Mouse (Mus musculus) retina, embryonic 14.5 days (tissue): ENCODE data around the gene Dcaf6.

ENCODE experiments used
- DNase-seq: peaks from one replicate; pipeline ENCODE4 v3.0.0-alpha.2; 2015; ENCODE audit warnings: low spot score

The Dcaf6 gene

DNA sequence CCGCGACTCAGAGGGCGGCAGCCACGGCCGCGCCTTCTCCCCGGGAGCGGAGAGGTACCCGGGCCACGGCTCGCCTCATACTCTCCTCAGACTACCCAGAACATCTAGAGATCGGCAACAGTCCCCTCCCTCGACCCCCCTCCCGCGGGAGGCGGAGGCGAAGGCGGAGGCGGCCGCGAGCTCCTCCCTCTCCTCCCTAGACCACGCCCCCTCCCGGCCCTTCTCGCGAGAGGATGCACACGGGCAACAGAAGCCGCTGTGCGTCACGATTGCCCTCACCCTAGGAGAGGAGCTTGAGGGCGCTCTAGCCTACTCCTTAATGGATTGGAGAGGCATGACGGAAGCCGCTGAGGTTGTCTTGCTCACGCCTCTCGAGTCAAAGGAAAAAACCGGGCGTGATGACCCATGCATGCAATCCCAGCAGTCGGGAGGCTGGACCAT, at the start of gene Dcaf6, which contains the start of gene Mpc2:
TSS of gene Dcaf6 (minus strand) at position 116 of the 441 bp plus-strand sequence.
TSS of gene Mpc2 (plus strand) at position 278 of the 441 bp plus-strand sequence.
- peak; percentile 98 for DNase-seq

DNA sequence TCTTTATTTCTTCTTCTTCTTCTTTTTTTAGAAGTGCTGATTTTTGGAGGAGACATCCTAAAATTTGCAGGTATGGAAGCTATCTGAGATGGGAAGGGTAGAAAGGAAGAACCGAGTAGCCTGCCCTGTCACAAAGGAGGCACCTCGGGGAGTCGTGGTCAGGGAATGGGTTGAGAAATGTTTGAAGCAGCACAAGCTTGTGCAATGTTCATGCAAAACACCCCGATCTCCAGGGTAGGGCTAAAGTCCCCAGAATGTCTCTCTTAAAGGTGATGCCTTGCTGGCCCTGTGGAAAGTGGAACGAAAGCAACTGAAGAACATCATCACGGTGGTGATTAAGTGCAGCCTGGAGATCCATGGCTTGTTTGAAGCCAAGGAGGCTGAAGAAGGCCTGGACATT, 46.0 kb upstream of the Dcaf6 start:
- no peak for DNase-seq

DNA sequence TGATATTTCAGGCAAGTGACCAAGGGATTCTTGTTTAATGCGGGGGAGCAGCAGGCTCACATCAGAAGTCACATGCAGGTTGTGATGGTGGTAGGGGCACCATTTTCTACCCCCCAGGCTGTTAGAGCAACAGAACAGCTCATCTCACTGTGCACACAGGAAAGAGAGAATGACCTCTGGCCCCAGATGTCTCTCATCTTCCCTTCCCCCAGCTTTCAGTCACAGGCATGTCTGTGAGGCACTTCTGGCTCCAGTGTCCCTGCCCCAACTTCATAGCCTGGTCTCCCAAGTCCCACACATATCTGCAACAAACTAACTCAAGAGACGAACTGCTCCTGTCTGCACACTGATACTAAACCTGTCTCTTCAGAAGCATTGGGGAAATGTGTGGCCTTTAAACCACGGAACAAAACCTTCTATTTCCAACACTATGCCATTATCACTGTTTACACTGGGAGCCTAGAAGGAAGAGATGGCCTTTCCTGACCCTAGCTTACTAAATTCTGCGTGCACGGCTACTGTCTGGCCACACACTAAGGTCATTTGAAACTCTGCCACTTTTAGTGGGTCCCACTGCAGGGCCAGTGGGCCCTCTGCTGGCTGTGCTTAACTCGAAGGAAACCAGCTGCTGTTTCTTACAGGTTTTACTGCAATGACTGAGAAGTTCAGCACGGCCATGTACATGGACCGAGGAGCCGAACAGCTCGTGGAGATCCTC, 43.2 kb upstream of the Dcaf6 start:
- DNase-seq, result peak; percentile 25

DNA sequence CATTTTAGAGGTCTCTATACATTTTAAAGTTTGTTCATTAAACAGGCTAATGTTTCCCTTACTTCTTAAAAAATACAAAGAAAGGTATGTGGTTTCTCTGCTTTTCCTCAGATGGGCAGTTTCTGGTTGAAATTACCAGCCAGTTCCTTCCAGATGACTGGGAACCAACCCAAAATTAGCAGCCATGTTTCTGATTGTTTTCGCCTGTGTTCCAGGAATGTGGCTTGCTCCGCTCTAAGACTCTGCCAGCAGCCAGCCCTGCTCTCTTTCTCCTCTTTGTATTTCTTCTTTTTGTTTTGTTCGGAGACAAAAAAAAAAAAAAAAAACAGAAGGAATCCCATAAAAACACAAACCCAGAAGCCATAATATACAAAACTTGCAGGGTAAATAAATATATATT, 38.6 kb upstream of the Dcaf6 start:
- no peak for DNase-seq

DNA sequence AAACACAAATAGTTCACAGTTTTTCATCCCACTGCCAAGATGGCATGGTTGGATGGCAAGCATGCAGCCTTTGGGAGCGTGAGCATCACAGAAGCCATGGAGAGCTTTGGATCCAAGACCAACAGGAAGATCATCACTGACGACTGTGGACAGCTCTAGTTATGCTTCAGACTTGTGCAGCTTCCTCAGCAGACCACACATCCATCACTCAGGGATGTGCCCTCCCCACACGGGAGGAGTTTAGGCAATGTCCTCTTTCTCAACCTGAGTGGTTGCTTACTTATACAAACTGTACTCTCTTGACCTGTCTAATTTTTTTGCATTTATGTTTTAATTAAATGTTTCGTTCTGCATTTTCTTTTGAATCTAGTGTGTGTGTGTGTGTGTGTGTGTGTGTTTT, 28.9 kb upstream of the Dcaf6 start:
- DNase-seq, result no peak

DNA sequence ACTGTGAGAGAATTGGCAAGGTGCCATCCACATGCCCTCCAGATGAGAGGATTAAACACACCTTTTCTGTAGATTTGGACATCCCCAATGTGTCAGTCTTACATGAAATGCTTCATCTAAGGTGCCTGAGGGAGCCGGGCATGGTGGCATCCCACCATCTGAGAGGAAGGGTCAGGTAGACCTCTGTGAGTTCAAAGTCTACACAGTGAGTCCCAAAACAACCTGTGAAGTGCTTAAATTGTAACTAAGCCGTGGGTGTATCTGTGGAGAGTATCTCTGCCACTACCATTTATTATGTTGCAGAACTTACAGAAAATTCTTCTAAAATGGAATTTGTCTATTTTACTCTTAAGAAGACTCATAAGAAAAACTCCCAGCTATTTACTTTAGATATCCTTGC, 25.8 kb upstream of the Dcaf6 start:
- DNase-seq, result no peak

DNA sequence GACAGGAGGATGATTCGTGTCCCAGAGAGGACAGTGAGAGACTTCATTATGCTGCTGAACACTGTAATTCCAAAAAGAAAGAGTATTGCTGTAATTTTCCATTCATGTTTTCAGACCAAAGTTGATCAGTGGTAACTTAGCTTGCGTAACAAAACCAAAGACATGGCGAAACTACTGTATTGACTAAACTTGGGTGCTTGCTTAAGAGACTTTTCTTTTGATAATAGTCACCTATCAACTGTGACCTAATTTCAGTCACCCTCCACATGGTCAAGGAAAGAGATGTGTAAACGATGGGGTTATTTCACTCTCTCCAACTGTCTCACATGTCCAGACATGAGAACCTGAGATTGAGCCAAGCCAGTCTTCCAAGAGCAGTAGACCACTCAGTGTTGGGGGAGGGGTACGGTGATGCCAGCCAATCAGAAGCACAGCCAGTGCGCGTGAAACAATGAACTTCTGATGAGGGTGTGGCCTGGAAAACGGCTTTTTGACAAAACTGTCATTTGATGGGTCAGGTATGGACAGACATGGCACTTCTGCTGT, 24.5 kb upstream of the Dcaf6 start, which contains the start of gene Adcy10:
TSS of gene Adcy10 (plus strand) at position 496 of the 546 bp plus-strand sequence.
- no peak for DNase-seq

DNA sequence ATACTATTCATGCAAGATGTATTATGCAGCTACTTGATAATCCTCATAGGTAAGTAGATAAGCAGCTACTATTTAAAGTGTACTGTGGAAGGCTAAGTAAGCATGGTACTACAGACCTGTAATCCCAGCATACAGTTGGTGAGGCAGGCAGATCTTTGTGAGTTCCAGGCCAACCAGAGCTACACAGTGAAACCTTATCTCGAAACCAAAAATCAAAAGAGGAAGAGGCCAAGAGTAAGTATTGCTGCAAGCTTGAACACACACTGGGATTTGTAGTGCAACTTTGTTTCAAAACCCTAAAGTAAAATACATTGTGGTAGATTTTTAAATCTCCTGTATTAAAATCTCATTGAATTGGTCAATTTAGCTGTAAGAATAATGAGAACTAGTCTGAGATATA, 11.2 kb upstream of the Dcaf6 start:
- no peak for DNase-seq

DNA sequence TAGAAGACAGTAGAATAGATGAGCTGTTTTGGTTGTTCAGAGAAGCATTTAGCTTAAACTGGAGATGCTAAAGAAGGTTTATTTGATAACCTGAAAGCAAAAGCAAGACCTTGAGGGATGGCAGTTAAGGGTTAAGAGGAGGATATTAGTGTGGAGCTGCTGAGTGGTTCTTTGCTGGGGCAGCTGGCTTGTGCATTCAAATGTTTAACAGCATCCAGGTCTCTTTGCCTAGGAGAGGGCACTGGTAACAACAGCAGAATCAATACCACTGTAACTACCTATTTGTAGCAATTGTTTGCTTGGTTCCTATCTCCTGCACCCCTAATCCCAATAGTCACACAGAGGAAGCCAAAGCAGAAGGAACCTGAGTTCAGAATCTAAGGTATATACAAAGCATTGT, 9.4 kb upstream of the Dcaf6 start:
- no peak for DNase-seq

DNA sequence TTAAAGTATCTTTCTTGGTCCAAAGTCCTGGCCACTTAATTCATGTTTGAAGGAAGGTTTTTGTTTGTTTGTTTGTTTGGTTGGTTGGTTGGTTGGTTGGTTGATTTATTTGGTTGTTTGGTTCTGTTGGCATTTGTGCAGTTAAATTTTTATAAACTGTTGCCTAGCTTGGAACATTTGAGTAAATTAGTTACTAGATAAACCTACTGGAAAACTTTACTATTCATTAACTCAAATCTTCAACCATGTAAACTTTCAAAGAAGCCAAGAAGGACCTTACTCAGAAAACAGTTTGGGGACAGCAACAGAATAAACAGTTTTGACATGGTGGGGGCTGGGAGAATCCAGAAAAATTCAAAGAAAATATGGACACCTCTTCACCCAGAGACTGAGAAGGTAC, 8.7 kb upstream of the Dcaf6 start:
- DNase-seq, result no peak

DNA sequence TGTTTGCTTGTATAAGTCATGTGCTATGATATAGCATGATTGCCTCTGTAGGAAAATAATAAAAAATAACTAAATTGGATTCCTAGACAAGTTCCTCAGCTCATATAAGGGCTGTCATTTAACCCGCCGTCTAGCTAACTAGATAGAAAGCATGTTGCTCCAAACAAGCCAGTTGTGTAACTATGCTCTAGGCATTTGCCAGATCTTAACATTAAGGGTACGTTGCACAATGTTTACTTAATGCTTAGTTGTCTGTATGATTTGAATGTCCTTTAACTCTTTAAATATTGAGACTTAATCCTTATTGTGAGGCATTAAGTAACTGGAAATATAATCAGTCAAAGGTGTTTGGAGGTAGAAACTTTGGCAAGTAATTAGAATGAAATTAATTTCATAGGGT, 4.3 kb upstream of the Dcaf6 start:
- no peak for DNase-seq

DNA sequence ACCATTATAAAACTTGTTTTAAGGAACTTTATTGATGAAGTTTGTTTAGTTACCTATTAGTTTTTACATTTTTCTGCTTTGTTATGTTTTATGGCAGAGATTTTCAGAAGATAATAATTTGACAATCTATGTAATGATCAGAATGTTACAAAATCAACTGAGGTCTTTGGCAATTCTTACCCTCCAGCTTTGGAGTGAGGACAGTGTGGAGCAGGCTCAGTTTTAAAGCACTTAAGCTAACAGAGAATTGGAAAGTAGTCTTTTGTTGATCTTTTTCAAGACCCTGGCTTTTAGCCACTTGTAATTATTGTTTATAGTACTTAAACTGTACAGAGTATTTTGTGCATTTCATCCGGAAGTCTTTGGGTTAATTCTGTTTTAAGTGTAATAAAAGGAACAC, 2.6 kb upstream of the Dcaf6 start:
- no peak for DNase-seq

DNA sequence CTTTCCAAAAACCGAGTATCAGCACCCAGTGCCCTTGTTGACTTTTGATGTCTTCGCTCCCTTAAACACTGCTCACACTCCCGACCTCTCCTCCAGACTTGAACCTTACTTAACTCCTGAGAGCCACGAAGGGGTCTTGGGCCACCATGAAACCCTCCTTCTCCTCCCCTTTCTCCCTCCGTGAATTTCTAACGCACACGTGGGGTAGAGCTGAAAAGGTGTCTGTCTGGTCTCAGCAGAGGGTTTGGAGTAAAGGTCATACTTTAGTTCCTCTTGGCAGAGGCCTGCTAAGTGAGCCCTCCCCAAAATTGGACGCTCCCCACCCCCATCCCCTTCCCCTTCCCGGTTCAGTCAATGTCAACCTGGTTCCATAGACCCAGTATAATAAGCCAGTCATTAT, 1.4 kb upstream of the Dcaf6 start:
- DNase-seq, result no peak

DNA sequence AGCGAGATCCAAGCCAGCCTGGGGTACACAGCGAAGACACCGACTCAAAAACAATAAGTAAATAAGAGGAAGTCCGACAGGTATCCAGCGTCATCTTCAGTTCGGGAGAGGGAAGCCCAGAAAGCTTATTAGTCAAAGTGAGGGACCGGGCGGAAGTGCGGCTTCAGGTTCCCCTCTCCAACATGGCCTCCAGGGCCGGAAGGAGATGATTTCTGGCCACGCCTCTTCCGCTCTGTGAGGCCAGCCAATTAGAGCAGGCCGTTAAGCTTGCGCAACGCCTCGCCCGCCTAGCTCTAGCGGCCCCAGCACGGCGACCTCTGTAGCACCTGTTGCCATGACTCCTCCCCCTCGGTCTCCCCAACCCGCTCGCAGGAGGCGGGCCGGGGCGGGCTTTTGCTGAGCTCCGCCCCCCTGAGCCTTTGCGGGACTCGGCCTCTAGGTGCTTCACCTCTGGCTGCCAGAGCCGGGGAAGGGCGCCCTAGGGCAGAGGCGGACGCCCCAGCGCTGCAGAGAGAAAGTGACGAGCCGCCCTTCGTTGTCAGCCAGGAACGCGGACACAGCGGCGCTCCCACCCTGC, 614 bp upstream of the Dcaf6 start:
- peak; percentile 99 for DNase-seq

DNA sequence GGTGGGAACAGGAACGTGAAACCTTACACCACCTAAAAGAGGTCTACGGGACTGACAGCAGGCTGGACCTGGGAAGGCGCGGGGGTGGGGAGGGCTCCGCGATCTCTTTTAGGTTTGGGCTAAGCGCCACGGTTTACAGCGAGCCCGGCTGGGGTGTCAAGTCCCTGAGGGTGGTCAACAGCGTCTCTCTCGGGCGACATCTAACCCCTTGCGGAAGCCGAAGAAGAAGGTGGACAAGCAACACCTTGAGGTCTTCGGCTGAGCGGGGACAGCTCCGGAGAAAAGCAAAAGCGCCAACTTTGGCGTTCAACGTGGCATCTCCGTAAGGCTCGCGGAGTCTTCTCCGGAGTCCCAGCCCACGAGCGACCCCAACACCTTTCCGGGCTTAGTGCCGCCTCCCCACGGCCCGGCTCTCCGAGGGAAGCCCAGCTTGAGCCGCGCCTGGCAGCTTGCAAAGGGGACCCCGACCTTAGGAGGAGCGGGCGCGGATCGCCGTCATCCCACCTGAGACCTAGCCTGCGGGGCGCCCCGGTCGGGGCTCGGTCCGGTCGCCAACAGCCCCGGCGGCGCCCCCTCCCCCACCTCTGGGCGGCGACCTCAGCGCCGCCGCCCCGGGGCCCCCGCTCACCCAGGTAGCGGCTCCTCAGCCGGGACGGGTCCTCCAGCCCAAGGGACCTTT, 633 bp downstream of the Dcaf6 start:
- peak; percentile 49 for DNase-seq

DNA sequence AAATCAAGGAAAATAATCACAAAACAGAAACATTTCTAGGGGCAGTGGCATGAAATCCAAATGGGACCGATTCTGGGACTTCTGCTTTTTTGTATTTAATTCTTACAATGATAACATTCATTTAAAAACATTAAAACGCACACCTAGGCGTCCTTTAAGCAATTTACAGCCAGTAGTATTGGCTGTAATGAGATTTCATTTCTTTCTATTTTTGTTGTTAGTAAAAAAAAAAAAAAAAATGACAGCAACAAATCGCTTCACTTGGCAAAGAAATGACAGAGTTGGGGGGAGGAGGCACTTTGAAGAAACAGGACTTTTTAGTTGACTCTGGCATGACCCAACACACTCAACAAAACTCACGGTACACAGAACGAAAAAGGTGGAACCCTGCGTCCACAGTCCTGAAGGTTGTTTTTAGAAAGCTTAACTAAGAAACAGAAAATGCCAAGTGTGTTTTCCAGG, 1.2 kb downstream of the Dcaf6 start:
- DNase-seq, result no peak

DNA sequence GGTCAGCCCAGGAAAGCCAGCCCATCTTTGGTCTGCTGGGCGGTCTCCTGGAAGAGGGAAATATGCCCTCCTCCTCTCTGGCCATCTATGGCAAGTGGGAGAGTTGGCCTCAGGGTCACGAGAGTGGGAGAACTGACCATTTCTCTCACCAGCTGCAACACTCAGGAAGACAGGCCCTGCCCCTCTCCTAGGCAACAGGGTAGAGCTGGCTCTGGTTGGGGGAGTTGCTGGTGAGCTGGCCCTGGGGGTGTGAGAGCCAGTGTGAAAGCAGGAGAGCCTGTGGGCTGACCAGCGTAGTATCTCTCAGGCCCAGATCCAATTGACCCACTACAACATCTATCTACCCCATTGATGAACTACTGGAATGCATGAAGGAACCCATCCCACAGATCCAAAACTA, 18.6 kb downstream of the Dcaf6 start:
- DNase-seq, result no peak

DNA sequence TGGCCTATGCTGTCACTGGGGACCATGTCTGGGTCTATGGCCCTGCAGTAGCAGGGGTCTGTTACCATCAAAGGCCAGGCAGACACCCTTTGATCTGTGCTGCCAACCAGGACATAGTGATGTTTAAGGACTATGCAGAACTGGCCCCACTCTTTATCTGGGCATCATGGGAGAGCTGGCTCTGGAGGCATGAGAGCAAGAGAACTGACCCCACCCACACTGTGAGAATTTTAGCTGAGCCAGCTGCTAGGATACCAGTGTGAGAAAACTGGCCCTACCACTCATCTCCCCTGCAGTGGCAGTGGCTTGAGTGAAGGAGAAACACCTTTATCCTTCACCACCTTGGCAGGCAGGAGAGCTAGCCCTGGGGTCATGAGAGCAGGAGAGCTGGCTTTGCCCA, 19.1 kb downstream of the Dcaf6 start:
- DNase-seq, result no peak

DNA sequence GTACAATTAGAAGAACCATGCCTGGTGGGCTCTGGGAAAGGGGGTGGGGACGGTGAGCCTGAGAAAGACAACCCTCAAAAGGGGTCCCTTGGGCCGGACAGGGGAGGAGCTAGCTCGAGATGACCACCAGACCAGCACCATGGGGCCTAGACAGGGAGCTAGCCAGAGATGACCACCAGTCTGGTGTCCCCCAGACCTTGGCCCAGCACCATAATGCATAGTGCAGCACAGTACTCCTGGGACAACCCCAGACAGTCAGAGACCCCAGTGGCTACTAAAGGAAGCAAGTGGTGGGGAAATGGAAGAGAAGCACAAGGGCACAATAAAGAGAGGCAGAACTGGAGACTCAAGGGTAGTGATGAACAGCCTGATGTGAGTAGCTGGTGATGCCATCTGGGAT, 19.5 kb downstream of the Dcaf6 start:
- DNase-seq, result no peak

DNA sequence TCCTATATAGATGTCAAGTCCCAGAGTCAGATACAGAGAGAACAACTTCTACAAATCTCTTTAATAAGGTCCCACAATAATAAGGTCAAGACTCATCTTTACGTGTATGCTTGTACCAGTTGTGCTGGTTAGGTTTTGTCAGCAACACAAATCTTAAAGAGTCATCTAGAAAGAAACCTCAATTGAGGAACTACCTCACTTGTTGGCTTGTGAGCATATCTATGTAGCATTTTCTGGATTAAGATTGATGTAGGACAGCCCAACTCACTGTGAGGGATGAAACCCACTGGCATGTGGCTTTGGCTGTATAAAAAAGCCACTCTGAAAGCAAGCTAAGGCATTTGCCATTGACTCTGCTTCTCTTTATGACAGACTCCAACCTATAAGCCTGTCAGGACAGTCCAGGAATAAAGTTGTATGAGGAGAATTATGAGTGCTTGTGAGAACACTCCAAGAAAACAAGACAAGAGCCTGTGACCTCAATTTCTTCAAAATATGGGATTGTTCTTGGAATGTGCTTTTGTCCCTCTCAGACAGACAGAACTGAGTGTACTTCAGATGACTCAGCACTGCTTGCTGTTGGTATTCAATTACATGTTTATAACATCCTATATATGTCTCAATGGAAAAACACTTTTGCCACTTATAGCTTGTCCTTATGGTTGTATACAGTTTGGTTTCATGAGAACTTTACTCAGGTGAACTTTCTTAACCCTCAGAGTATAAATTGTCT, 21.8 kb downstream of the Dcaf6 start:
- DNase-seq, result no peak

DNA sequence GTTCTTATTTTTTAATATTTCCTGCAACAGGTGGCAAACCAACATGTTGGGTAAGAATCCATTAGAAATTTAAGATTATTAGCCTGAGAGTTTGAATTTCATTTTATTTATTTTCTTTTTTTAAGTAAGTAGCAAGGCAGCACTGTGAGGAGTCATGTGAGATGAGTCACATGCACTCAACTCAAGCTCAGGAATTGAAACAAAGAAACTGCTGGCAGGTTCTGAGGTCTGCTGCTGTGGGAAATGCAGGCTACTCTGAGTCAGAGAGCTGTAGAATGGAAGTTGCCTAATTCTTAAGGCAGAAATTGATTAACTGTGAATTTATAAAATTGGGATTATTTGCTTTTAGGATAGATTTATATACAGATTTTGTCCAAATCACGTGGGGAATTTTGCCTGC, 27.4 kb downstream of the Dcaf6 start:
- no peak for DNase-seq

DNA sequence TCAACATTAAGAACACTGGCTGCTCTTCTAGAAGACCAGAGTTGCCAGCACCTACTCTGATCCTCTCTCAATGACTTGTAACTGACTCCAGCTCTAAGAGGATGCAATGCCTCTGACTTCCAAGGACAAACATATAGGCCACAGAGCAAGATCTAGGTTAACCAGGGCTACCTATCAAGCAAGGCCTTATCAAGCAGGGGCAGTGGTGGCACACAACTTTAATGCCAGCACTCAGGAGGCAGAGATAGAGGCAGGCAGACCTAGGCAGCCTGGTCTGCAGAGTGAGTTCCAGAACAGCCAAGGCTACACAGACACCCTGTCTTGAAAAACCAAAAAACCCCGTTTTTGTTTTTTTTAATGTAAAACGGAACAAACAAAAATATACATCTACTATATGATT, 34.0 kb downstream of the Dcaf6 start:
- DNase-seq, result no peak
